Comparison of ENCODE assay signal across 10 mouse cellular contexts in the genomic region with DNA sequence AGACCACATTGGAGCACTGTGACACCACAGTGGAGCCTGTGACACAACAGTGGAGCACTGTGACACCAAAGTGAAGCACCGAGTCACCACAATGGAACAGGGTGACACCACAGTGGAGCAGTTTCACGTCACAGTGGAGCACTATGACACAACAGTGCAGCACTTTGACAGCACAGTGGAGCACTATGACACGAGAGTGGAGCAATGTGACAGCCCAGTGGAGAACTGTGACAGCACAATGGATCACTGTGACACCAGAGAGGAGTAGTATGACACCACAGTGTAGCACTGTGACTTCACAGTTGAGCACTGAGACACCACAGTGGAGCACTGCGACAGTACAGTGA.
DNase-seq lines count a peak whose midpoint lies in the region; ATAC-seq and TF ChIP-seq lines count a peak whose summit lies in the region.
"Had no signal": no experiment of that assay in that cellular context is flagged by ENCODE, and none has a peak within 500 bp of the region (broad histone marks: within the 10 kb centered on the region; RNA-seq: fewer than 3 reads in every experiment).

No protein-coding gene starts in this region.

- H3K27me3 ChIP-seq in kidney, postnatal 0 days (ENCODE audit: insufficient read depth, low read length), result no peaks in the 10 kb centered on the region
- H3K27me3 ChIP-seq in kidney, embryonic 14.5 days (ENCODE audit: control insufficient read depth, insufficient read depth, low read length), result no peaks in the 10 kb centered on the region

- ATAC-seq in kidney, postnatal 0 days (replicated peaks; ENCODE audit: low FRiP score, low read depth), result peak; percentile 11
- no peak for ATAC-seq in kidney, embryonic 14.5 days (ENCODE audit: low FRiP score, low TSS enrichment)

- H3K36me3 ChIP-seq in kidney, postnatal 0 days (ENCODE audit: insufficient read depth, low read length), result no peaks in the 10 kb centered on the region
- no peaks in the 10 kb centered on the region for H3K36me3 ChIP-seq in kidney, embryonic 14.5 days (ENCODE audit: control insufficient read depth, insufficient read depth, low read length)

- WGBS in kidney, postnatal 0 days, result 65% methylated on average over 4 of the region's 4 CpGs
- 66% methylated on average over 4 of the region's 4 CpGs for WGBS in kidney, embryonic 14.5 days

- peaks cover 13% of the 10 kb centered on the region for H3K9me3 ChIP-seq in kidney, postnatal 0 days (replicated peaks; ENCODE audit: low read length)
- peaks cover 65% of the 10 kb centered on the region for H3K9me3 ChIP-seq in kidney, embryonic 14.5 days (ENCODE audit: control insufficient read depth, low read length)

- peak; percentile 2 to 14 for DNase-seq in adrenal gland, adult (ENCODE audit: inconsistent age in 2 of 2, low spot score in 1 of 2)
- no peak for DNase-seq in adrenal gland, postnatal 25 days
- DNase-seq in kidney, postnatal 0 days (ENCODE audit: low spot score), result no peak
- DNase-seq in urinary bladder, postnatal 14 days (ENCODE audit: low spot score), result peak; percentile 2
- DNase-seq in urinary bladder, postnatal 25 days (ENCODE audit: low spot score), result no peak
- DNase-seq in testis, postnatal 14 days (ENCODE audit: low spot score), result peak; percentile 2
- no peak for DNase-seq in layer of hippocampus, adult 18-20 months (ENCODE audit: low spot score in 2 of 2)
- DNase-seq: embryo, embryonic 11 days had no signal

- no peak for TF ChIP-seq CTCF in kidney, postnatal 0 days (IDR thresholded peaks at IDR 0.05; ENCODE audit: low read depth)

- H3K4me3 ChIP-seq in kidney, postnatal 0 days (replicated peaks; ENCODE audit: low read depth, low read length), result no peak overlapping the region
- H3K4me3 ChIP-seq in kidney, embryonic 14.5 days (ENCODE audit: low read length), result no peak overlapping the region

- no peak overlapping the region for H3K27ac ChIP-seq in kidney, postnatal 0 days
- no peak overlapping the region for H3K27ac ChIP-seq in kidney, embryonic 14.5 days (ENCODE audit: low read depth, low read length)
- H3K27ac ChIP-seq: macrophage had no signal

- H3K9ac ChIP-seq in kidney, postnatal 0 days (ENCODE audit: low read depth, low read length), result no peak overlapping the region
- no peak overlapping the region for H3K9ac ChIP-seq in kidney, embryonic 14.5 days (ENCODE audit: low read depth, low read length)

- no peak overlapping the region for H3K4me2 ChIP-seq in kidney, postnatal 0 days (ENCODE audit: low read length)
- no peak overlapping the region for H3K4me2 ChIP-seq in kidney, embryonic 14.5 days (replicated peaks; ENCODE audit: low read depth, low read length)

- no peaks in the 10 kb centered on the region for H3K4me1 ChIP-seq in kidney, postnatal 0 days (replicated peaks; ENCODE audit: insufficient read depth, low read length)
- H3K4me1 ChIP-seq in kidney, embryonic 14.5 days (ENCODE audit: control insufficient read depth, insufficient read depth, low read length), result no peaks in the 10 kb centered on the region

Comparison
In these comparisons a context has a peak if more than half of its experiments do, and no peak if none do; other contexts are left out.
1. DNase-seq: peak in adrenal gland, adult (2 of 2), urinary bladder, postnatal 14 days (single experiment) and testis, postnatal 14 days (single experiment); none in adrenal gland, postnatal 25 days (single experiment), kidney, postnatal 0 days (single experiment), urinary bladder, postnatal 25 days (single experiment) and layer of hippocampus, adult 18-20 months (0 of 2).